Mouse (Mus musculus) urinary bladder, adult 2 months (tissue): ENCODE results near the gene Pld1. TPM values are rescaled to one million over a fixed set of nuclear protein-coding genes. Genes with fewer than 3 reads are reported as not detected.

Experiments
- DNase-seq: peaks from one replicate; pipeline ENCODE4 v3.0.0; 2022; ENCODE audit warnings: low spot score
- polyA plus RNA-seq: library from polyadenylated mRNA; depleted of rRNA; stranded (reverse); fragments of >200 nt; gene quantifications from 2 replicates; pipeline ENCODE4 v1.2.3, GENCODE M21; 2012; rRNA removed

Pld1 gene
- 16.8 and 19.2 TPM in 2 replicates for polyA plus RNA-seq

GRCm38 (mm10) chr3:27938381-27939323 lies at the start of gene Pld1:
TSS of gene Pld1 (plus strand) at chr3:27938695.
- peak; percentile 67 for DNase-seq

GRCm38 (mm10) chr3:27896318-27896892 lies 42.1 kb upstream of the Pld1 start, which contains the start of gene Tmem212:
TSS of gene Tmem212 (minus strand) at chr3:27896368.
- no peak for DNase-seq

- no peak for DNase-seq
Observed at GRCm38 (mm10) chr3:27898178-27898577, 40.3 kb upstream of the Pld1 start.

- DNase-seq, result no peak
Observed at GRCm38 (mm10) chr3:27899012-27899726, 39.3 kb upstream of the Pld1 start.

GRCm38 (mm10) chr3:27901846-27902245 lies 36.6 kb upstream of the Pld1 start:
- DNase-seq, result no peak

GRCm38 (mm10) chr3:27904659-27905330 lies 33.7 kb upstream of the Pld1 start:
- no peak for DNase-seq

GRCm38 (mm10) chr3:27906647-27907209 lies 31.8 kb upstream of the Pld1 start:
- DNase-seq, result no peak

- DNase-seq, result no peak
Observed at GRCm38 (mm10) chr3:27907301-27907700, 31.2 kb upstream of the Pld1 start.

- no peak for DNase-seq
Observed at GRCm38 (mm10) chr3:27908316-27908715, 30.2 kb upstream of the Pld1 start.

- no peak for DNase-seq
Observed at GRCm38 (mm10) chr3:27909016-27909415, 29.5 kb upstream of the Pld1 start.

- DNase-seq, result no peak
Observed at GRCm38 (mm10) chr3:27918656-27919436, 19.6 kb upstream of the Pld1 start.

GRCm38 (mm10) chr3:27921268-27922020 lies 17.1 kb upstream of the Pld1 start:
- no peak for DNase-seq

GRCm38 (mm10) chr3:27924037-27924436 lies 14.5 kb upstream of the Pld1 start:
- DNase-seq, result no peak

- DNase-seq, result no peak
Observed at GRCm38 (mm10) chr3:27929219-27929618, 9.3 kb upstream of the Pld1 start.

GRCm38 (mm10) chr3:27932391-27932790 lies 6.1 kb upstream of the Pld1 start:
- DNase-seq, result no peak

GRCm38 (mm10) chr3:27935644-27936043 lies 2.9 kb upstream of the Pld1 start:
- DNase-seq, result no peak

GRCm38 (mm10) chr3:27936731-27937130 lies 1.8 kb upstream of the Pld1 start:
- no peak for DNase-seq

GRCm38 (mm10) chr3:27937144-27938110 lies 1.1 kb upstream of the Pld1 start:
- DNase-seq, result no peak

GRCm38 (mm10) chr3:27941634-27942033 lies 3.1 kb downstream of the Pld1 start:
- DNase-seq, result no peak
